Mouse (Mus musculus): ENCODE data around the gene Hist2h2aa2. TPM values are rescaled to one million over a fixed set of nuclear protein-coding genes. Genes with fewer than 3 reads are reported as not detected.
"Not testable (repeated sequence)": the region's sequence is repeated elsewhere in the genome, so short reads cannot be mapped to it uniquely, and the experiment has no call there.

Hist2h2aa2 gene
- total RNA-seq, 2 experiments from 2014 or later = 495 to 593 TPM

DNA sequence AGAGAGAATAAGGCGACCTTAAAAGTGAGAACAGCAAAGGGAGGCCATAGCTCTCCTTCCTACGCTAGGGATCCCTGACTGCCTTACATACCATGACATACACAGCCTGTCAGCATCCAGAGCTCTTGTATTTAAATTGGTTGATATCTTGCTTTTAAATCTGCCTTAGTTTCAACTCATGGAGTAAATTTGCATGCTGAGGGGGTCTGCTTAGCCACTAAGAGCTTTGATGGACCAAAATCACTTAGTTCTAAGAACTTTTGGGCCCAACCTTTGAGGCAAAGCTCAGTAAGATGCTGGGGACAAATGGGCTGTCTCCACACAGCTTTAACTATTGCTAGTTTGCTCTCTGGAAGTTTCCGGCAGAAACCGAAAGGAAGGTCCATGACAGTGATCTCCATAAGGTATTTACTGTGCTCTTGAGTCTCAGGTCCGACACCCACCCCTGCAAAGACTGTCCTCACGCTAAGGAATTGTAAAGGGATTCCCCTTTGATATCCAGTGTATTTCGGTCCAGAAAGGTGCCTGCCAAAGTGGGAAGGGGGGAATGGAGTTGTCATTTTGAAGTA lies 2.7 kb downstream of the Hist2h2aa2 start:
- no peak for DNase-seq

DNA sequence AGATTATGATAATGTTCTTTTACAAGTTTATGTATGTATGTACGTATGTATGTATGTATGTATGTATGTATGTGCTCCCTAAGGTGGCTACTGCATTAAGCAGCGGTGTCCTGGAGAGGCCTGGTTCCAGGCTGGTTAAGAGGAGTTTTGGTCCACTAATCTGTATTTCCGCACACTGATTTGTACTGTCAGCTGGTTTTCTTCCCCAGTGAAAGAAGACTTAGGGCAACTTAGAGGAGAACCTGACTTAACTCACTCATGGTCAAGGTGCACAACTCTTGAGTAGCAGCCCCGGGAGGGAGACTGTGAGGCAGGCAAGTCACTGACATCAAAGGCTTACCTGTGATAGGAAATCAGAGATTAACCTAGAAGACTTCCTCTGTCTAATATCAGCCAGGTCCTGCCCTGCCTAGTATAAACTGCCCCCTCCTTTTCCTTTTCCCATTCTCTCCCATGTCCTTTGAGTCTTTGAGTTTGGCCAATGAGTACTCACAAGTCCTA lies 3.2 kb downstream of the Hist2h2aa2 start:
- no peak for DNase-seq

DNA sequence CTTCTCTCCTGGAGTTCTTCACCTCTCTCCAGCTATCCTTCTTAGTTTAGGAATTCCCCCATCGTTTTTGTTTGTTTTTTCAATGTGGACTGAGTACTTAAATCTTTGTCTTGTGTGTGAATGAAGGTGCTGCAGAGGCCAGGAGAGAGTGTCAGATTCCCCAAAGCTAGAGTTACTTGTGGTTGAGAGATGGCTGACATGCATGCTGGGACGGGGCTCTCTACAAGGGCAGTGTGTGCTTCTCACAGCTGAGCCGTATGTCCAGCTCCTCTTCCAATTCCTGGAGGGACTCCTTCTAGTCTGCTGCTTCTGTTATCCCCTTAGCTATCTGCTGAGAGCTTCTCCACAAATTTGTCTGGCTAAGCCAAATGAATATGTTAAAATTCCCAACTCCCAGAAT lies 4.2 kb downstream of the Hist2h2aa2 start:
- no peak for DNase-seq

DNA sequence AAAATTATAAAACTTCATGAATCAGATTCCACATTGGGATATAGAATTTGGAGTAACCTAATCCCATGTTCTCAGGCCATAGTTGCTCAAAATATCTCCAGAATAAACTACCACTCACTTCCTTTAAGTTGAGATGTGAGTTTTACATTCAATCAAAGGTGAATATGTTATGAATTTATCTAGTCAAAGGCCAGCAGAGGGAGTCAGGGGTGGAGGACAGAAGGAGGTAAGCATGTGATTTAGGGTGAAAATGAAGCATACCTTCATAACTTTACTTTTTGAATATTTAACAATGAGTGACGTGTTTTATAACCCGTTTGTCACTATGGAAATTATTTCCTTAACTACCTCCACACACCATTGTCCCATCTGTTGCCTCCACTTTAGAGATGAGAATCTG lies 5.2 kb downstream of the Hist2h2aa2 start:
- DNase-seq = no peak

DNA sequence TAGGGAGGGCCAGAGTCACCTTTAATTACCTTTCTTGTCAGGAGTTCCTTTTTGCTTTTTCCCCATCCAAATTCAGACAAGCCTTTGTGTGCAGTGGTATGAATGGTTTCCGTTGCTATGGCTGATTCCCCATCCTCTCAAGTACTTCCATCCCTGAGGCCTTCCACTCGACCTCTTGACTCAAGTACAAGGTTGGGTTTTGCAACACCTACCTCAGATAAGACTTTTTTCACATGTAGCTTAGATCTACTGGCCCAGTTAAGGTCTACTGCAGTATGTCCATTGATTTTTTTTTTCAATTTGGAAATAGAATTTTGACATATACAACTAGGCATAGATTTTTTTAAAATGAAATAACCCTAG lies 8.3 kb downstream of the Hist2h2aa2 start:
- no peak for DNase-seq

DNA sequence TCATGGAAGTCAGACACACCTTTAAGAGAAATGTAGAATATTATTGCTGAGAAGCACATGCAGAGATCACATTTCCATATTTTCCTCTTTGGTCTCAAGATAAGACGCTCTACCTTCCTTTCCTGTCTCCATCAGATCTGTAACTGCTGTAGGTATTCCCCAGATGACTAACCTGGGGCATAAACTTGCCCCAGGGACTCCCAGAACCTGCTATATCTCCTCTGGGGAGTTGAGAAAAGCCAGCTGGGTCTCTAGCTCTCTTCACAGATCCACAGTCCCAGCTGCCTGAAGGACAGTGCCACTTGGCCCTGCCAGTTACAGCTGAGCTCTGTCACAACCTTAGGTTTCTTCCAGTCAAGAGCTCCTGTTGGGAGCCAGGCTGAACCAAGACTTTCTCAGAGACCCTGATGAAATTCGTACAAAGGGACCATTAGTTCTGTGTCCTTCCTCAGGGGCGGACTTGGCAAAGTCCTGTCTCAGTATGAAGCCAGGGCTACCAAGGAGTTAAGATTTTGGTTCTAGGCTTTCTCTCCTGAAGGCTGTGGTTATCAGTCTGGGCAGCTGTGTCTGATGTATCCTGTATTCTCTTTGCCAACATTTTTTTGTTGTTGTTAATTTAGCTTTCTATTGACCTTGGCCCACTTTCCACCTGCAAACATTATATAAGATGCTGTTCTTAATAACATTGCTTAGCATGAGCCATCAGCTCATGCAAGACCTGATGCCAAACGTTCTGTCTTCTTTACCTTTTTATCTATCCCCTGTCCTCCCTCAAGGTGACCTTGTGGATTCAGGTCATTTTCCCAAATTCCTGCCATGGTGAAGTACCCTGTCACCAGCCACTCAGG lies 8.9 kb downstream of the Hist2h2aa2 start:
- peak; percentile 40 to 46 for DNase-seq

DNA sequence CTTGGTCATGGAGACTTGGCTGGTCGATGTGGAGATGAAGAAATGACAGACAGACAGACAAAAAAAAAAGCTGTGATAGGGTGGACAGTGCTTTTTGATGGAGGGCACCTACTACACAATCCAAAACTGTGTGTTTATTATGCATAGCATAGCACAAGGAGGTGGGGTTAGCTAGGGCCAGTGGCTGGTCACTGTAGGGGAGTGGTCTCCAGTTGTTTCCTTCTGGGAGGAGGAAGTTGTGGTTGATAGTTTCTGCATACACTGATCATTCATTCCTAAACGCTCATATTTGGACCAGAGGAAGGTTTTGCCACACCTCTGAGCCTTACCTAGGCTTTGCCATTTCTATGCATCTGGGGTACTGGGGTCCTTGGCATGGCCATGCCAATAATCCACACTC lies 9.7 kb downstream of the Hist2h2aa2 start:
- no peak for DNase-seq

DNA sequence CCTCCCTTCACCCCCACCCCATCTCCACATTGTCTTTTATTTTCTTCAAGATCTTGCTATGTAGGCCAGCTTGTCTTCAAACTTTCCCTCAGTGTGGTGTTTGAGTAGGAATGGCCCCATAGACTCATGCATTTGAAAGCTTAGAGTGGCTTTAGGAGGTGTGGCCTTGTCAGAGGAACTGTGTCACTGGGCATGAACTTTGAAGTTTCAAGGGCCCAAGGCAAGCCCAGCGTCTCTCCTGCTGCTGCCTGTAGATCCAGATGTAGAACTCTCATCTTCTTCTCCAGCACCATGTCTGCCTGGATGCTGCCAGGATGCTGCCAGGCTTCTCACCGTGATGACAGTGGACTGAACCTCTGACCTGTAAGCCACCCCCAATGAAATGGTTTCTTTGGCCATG lies 11.2 kb downstream of the Hist2h2aa2 start:
- DNase-seq = peak; percentile 48 to 51

DNA sequence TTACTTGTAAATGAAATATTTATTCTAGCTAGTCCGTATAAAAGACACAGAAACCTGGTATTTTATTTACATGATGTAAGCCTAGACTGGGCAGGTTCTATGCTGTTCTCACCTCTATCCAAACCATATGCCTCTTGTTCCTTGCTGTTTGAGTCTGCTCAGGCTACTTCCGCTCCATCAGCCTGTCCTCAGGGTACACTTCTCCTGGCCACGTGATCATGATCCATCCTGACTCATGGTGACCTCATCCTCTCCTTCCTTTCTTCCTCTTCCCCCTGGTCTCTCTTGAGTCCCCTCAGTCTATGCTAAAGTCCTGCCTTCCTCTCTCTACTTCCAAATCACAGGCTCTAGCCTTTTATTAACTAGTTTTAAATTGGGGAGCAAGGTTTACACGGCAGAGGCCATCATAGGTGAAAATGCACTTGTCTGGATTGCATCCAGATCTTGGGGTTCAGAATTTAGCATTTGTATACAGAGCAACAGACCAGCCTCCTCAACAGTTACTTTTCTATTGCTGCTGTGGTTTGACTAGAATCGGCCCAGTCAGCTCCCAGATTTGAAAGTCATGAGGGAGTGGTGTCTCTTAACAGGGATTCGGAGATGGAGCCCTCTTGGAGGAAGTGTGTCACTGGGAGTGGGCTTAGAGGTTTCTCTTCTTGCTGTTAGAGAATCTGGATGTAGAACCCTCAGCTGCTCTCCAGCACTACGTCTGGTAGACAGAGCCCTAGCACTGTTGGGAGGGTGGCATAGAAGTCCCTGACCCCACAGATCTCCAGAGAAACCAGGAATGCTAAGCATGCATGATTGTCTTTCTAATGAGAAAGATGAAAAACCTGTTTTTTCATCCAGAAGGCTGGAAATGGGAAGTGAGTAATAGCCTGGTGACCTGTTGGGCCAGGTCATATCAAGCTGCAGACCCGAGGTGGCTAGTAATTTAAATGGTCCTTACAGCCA lies 13.1 kb downstream of the Hist2h2aa2 start:
- DNase-seq = peak; percentile 44 to 56

DNA sequence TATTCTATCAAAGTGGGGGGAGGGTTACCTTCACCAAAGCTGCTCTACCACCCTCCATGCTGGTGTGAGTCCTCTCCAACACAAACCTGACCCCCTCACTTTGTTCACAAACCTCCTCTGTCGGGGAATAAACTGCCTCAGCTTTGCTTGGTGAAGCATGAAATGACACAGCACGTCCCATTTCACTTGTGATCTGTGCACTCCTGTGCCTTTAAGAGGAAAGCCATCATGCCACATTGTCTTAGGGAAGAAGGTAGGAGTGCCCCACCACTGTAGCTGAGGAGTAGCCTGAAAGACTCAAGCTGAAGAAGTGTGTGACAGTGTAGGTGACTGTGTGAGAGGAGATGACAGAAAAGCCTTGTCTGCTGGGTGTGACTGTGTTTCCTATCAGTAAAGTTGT lies 14.7 kb downstream of the Hist2h2aa2 start:
- DNase-seq = no peak

DNA sequence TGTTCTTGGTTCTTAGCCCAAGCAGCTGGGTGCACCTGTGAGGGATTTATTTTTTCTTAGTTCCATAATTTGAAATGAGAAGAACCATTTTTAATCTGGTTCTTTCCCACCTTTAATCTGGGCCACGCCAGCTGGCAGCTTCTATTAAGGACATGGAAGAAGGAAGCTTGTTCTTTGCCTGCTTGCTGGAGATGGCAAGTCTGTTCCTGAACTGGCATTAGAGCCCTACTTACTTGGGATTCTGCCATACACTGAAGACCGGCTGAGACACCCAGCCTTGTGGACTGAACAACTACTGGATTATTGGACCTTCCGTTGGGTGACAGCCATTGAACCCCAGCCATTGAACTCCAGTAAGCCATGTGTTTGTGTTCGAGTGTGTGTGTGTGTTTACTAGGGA lies 17.3 kb downstream of the Hist2h2aa2 start:
- no peak for DNase-seq

DNA sequence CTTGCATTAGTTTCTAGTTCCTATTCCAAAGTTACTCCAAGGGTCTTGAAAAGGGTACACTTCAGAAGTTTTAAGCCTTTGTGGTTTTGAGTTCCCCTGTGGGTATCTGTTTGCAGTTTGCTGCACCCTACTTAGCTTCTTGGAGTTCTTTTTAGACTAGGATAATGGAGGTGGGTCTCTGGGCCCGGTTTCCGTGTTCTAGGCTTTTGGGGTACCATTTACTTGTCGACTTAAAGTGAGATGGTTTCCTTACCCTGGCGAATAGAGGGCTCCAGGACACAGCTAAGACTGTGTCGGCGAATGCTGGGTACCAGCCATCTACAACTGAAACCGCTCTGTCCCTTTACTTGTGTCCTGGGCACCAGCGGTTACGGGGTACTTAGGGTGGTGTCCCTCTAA lies 18.4 kb downstream of the Hist2h2aa2 start:
- peak; percentile 30 to 31 for DNase-seq

DNA sequence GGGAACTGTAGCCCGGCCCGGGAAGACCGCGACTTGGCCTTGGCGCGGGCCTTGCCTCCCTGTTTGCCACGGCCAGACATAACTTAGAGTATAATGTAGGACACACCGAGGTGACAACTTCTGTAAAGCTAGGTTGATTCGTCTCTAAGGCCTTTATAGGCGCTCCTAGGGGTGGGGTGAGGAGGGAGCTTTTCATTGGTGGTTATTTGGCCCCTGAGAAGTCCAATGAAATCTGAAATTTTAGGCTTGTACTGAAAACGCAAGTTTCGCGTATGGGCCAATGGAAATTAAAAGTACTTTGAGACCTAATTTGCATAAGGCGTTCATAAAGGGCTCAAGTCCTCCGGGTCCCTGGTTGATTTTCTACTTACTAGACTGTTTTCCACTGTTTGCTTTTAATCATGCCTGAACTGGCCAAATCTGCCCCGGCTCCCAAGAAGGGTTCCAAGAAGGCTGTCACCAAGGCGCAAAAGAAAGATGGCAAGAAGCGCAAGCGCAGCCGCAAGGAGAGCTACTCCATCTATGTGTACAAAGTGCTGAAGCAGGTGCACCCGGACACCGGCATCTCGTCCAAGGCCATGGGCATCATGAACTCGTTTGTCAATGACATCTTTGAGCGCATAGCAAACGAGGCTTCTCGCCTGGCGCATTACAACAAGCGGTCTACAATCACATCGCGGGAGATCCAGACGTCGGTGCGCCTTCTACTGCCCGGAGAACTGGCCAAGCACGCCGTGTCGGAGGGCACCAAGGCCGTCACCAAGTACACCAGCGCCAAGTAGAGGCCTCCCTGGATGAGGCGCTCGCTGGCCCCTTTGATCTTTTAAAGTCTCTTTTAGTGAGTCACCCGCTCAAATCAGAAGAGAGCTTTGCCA lies 19.1 kb downstream of the Hist2h2aa2 start, which contains the start of the genes Hist2h2ac and Hist2h2be:
Gene Hist2h2ac, minus strand, starts transcription at position 116 of the 875 bp plus-strand sequence.
Gene Hist2h2be, plus strand, starts transcription at position 355 of the 875 bp plus-strand sequence.
- DNase-seq = peak; percentile 86 to 88

DNA sequence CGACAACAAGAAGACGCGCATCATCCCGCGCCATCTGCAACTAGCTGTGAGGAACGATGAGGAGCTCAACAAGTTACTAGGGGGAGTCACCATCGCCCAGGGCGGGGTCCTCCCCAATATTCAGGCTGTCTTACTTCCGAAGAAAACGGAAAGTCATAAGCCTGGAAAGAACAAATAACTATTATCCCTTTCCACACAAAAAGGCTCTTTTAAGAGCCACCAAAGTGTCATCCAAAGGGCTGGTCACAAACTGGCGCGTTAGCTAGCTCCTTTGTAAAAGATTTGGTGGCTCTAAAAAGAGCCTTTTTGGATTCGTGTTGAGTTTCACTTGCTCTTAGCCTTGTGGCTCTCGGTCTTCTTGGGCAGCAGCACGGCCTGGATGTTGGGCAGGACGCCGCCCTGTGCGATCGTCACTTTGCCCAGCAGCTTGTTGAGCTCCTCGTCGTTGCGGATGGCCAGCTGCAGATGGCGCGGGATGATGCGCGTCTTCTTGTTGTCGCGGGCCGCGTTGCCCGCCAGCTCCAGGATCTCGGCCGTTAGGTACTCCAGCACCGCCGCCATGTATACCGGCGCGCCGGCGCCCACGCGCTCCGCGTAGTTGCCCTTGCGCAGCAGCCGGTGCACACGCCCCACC lies 19.8 kb downstream of the Hist2h2aa2 start:
- DNase-seq = not testable (repeated sequence)

DNA sequence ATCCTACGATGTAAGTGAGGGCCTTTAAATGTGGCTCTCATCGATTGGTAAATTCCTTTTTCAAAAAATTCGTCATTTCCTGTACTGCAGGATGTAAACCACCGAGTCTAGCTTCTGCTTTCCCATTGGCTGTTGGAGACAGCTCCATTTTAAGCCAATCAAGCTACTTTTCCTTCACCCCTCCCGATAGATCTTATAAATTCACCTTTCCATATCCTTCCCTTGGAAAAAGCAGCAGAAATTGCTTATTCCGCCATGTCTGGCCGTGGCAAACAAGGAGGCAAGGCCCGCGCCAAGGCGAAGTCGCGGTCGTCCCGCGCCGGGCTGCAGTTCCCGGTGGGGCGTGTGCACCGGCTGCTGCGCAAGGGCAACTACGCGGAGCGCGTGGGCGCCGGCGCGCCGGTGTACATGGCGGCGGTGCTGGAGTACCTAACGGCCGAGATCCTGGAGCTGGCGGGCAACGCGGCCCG lies 20.4 kb downstream of the Hist2h2aa2 start, which contains the start of the genes Bola1 and Hist2h2ab:
Gene Bola1, minus strand, starts transcription at position 49 of the 470 bp plus-strand sequence.
Gene Hist2h2ab, plus strand, starts transcription at position 205 of the 470 bp plus-strand sequence.
- DNase-seq = peak; percentile 72 to 76

DNA sequence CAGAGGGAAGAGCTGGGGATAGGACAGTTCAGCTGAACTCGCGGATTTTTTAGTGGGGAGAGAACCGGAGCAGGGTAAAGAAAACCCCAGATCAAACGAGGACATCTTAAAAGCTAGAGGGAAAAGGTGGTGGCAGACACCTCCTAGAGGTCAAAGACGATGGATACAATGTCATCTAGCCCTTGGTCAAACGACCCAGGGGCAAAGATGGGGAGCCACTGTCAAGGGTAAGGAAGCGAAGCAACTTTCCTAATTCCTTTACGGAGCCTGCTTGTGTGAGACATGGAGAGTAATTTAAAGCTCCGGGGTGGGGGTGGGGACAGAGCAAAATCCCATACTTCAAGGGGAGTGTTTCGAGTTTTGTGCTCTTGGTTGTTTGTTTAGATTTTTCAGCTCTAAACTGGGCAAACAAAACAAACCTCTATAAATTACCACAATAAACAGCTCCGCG lies 20.9 kb downstream of the Hist2h2aa2 start:
- peak in 1 of 2 experiments; percentile 15 for DNase-seq

DNA sequence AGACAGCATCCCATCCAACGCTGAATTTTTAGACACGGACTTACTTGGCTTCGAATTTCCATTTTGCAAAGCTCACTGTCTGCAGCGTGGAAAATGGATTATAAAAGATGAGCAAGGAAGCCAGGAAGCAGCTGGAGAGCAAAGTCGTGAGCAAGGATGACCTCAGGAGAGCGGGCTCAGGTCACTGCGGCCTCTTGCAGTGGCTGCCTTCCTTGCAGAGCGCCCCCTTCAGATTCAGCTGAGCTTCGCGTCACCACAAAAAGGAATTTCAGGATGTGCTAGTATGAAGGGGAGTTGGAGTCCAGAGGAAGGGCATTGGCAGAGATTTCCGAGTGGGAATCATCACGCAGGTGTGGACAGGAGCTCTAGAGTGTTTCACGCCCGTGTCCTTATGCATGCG lies 30.8 kb downstream of the Hist2h2aa2 start:
- DNase-seq = peak; percentile 34 to 57

DNA sequence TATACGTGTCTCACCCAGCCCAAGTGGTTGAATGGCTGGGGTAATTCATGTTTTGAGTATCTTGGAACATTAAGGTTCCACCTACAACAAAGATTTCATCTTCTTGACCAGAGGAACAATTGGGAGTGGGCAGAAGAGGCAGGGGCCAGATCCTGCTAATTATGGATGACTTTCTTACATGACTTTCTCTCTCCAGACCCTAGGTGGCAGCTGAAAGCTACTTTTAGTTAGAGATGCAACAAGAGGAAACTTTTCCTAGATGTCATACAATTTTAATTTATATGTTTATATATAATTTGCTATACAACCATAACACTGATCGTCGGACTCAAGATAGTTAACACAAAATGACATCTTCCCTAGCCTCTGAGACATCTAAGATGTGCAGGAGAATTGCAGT lies 32.3 kb downstream of the Hist2h2aa2 start:
- DNase-seq = no peak

DNA sequence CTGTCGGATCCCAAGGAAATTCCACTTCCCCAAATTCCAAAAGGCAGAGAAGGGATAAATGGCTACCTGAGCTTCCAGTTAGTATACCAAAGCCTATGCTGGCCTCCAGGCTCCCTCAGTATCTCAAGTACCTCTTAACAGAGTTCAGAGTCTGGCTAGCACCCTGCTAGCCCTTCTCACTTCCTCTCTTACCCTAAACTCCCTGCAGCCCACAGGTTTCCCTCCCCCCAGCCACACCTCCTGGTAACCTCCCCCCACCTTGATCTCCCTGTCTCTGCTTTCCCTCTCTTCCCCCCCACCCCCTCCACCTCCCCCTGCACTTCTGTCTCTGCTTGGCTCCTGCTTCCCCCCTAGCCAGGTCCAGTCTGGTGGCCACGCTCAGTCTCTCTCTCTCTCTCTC lies 40.3 kb downstream of the Hist2h2aa2 start:
- no peak for DNase-seq

DNA sequence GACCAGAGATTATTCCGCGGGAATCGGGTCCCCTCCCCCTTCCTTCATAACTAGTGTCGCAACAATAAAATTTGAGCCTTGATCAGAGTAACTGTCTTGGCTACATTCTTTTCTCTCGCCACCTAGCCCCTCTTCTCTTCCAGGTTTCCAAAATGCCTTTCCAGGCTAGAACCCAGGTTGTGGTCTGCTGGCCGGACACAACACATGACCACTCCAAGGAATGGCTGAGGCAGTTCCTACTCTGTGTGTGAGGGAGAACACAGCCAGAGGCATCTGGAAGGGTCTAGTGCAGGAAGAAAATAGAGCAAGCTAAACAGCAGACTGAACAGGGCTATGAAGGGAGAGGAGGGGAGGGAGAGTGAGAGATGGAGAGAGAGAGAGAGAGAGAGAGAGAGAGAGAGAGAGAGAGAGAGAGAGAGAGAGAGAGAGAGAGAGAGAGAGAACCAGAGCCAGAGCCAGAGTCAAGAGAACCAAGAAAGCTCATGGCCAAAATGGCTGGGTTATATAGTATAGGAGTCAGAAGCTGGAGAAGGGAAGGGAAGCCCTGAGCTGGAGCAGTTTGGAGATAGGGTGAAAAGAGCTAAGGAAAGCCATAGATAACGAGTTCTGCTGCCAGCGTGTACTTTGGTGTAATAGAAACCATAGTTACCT lies 41.4 kb downstream of the Hist2h2aa2 start:
- not testable (repeated sequence) for DNase-seq

All from adrenal gland, postnatal 36 days (tissue).